Mouse (Mus musculus): Measurements from ENCODE around the gene Foxe1.

Gene Foxe1

GRCm38 (mm10) chr4:46343596-46344260 lies at the start of gene Foxe1:
Foxe1 (plus strand) TSS chr4:46343609.
- peak; percentile 17 for DNase-seq (ENCODE audit: low spot score)

GRCm38 (mm10) chr4:46304071-46304470 lies 39.3 kb upstream of the Foxe1 start:
- DNase-seq (ENCODE audit: low spot score) = peak; percentile 8

GRCm38 (mm10) chr4:46304757-46305384 lies 38.5 kb upstream of the Foxe1 start:
- peak; percentile 88 for DNase-seq (ENCODE audit: low spot score)

- no peak for DNase-seq (ENCODE audit: low spot score)
Observed at GRCm38 (mm10) chr4:46305436-46305835, 38.0 kb upstream of the Foxe1 start.

- DNase-seq (ENCODE audit: low spot score) = no peak
Observed at GRCm38 (mm10) chr4:46307341-46307740, 36.1 kb upstream of the Foxe1 start.

GRCm38 (mm10) chr4:46307869-46308268 lies 35.5 kb upstream of the Foxe1 start:
- no peak for DNase-seq (ENCODE audit: low spot score)

- no peak for DNase-seq (ENCODE audit: low spot score)
Observed at GRCm38 (mm10) chr4:46311631-46312030, 31.8 kb upstream of the Foxe1 start.

GRCm38 (mm10) chr4:46321730-46322389 lies 21.5 kb upstream of the Foxe1 start:
- DNase-seq (ENCODE audit: low spot score) = no peak

- DNase-seq (ENCODE audit: low spot score) = no peak
Observed at GRCm38 (mm10) chr4:46322715-46323114, 20.7 kb upstream of the Foxe1 start.

GRCm38 (mm10) chr4:46328906-46329305 lies 14.5 kb upstream of the Foxe1 start:
- no peak for DNase-seq (ENCODE audit: low spot score)

- DNase-seq (ENCODE audit: low spot score) = no peak
Observed at GRCm38 (mm10) chr4:46335846-46336245, 7.6 kb upstream of the Foxe1 start.

- DNase-seq (ENCODE audit: low spot score) = no peak
Observed at GRCm38 (mm10) chr4:46337990-46338389, 5.4 kb upstream of the Foxe1 start.

- no peak for DNase-seq (ENCODE audit: low spot score)
Observed at GRCm38 (mm10) chr4:46339026-46339425, 4.4 kb upstream of the Foxe1 start.

- no peak for DNase-seq (ENCODE audit: low spot score)
Observed at GRCm38 (mm10) chr4:46339584-46339983, 3.8 kb upstream of the Foxe1 start.

GRCm38 (mm10) chr4:46341831-46342680 lies 1.4 kb upstream of the Foxe1 start:
- DNase-seq (ENCODE audit: low spot score) = peak; percentile 38

- DNase-seq (ENCODE audit: low spot score) = peak; percentile 42
Observed at GRCm38 (mm10) chr4:46342711-46343286, 610 bp upstream of the Foxe1 start.

GRCm38 (mm10) chr4:46344288-46344687 lies 879 bp downstream of the Foxe1 start:
- DNase-seq (ENCODE audit: low spot score) = peak; percentile 67

- DNase-seq (ENCODE audit: low spot score) = peak; percentile 13
Observed at GRCm38 (mm10) chr4:46345056-46345772, 1.8 kb downstream of the Foxe1 start.

- no peak for DNase-seq (ENCODE audit: low spot score)
Observed at GRCm38 (mm10) chr4:46345773-46346100, 2.3 kb downstream of the Foxe1 start.

- no peak for DNase-seq (ENCODE audit: low spot score)
Observed at GRCm38 (mm10) chr4:46346221-46346620, 2.8 kb downstream of the Foxe1 start.

- DNase-seq (ENCODE audit: low spot score) = no peak
Observed at GRCm38 (mm10) chr4:46347141-46347540, 3.7 kb downstream of the Foxe1 start.
